Mouse (Mus musculus) Patski (cell line): ENCODE measurements around the gene Ccdc69. TPM values are rescaled to one million over a fixed set of nuclear protein-coding genes. Genes with fewer than 3 reads are reported as not detected.
A peak's percentile ranks its signal among the peaks of the same experiment; 100 is the strongest.

Experiments
- ATAC-seq: fragments of 100-300 bp; one replicate; pipeline ENCODE4 v1.8.0; 2021
- CTCF ChIA-PET: fragments of 350-600 bp; sonication (Branson Sonifier 250); formaldehyde crosslinking; loops from one replicate; lab custom pipeline; 2022; ENCODE audit warnings: inconsistent platforms; lab: Charles Lee
- POLR2A ChIA-PET: fragments of 350-600 bp; sonication (Branson Sonifier 250); formaldehyde crosslinking; loops from one replicate; lab custom pipeline; 2022; ENCODE audit warnings: antibody characterized with exemption, inconsistent platforms; lab: Charles Lee
- DNase-seq: peaks from one replicate; pipeline ENCODE4 v3.0.0-alpha.2; 2011; ENCODE audit warnings: low read depth, low spot score
- H3K27me3 ChIP-seq: fragments of 371-371 bp; one replicate; pipeline ENCODE4 v1.5.1; 2021
- CTCF ChIP-seq: fragments of 100-300 bp; IDR thresholded peaks from one replicate; pipeline ENCODE4 v1.5.1; 2021
- in situ Hi-C: fragments of 300-500 bp; cut with MboI; formaldehyde crosslinking; loops from 3 replicates; pipeline ENCODE4 v1.11.1; 2018; ENCODE audit warnings: low pct_unique_long_range_greater_than_20kb, mixed read lengths
- polyA plus RNA-seq: library from polyadenylated mRNA; unstranded; gene quantifications from one replicate; pipeline ENCODE4 v1.2.3, GENCODE M21; 2021

Ccdc69 gene
- polyA plus RNA-seq, 1 experiment from 2014 or later = not detected

- no peaks in the 10 kb centered on the region for H3K27me3 ChIP-seq
- DNase-seq = no peak
- ATAC-seq = peak; percentile 38
- ChIA-PET CTCF (interaction anchor here (1.1 to 1.5 kb wide), 4 partner anchors 8 to 60 kb away, joined by 3 to 4 read pairs (median 3); no protein-coding TSS in a partner anchor), POLR2A (interaction anchor here (0.7 to 0.9 kb wide), 3 partner anchors 12 to 107 kb away, joined by 3 read pairs; no protein-coding TSS in a partner anchor)
- in situ Hi-C loops = no loop called here
- no peak for TF ChIP-seq CTCF
These were observed 50.6 kb downstream of the Ccdc69 start for GRCm38 (mm10) chr11:55027204-55027855.

- no peak for ATAC-seq
These were observed 52.0 kb downstream of the Ccdc69 start for GRCm38 (mm10) chr11:55025896-55026295.

GRCm38 (mm10) chr11:55023583-55023982, 54.3 kb downstream of the Ccdc69 start:
- DNase-seq (no peak), ATAC-seq (no peak)
- POLR2A ChIA-PET = interaction anchor here (1.2 kb wide), 1 partner anchor 10 kb away, joined by 4 read pairs; no protein-coding TSS in a partner anchor
- CTCF ChIA-PET = no interaction called here
- no peaks in the 10 kb centered on the region for H3K27me3 ChIP-seq
- in situ Hi-C loops = no loop called here
- no peak for TF ChIP-seq CTCF

More at GRCm38 (mm10) chr11:55025896-55026295, 52.0 kb downstream of the Ccdc69 start:
- ChIA-PET CTCF (no interaction called here), POLR2A (no interaction called here)
- TF ChIP-seq CTCF = no peak
- in situ Hi-C loops = no loop called here
- DNase-seq = no peak
- H3K27me3 ChIP-seq = no peaks in the 10 kb centered on the region

GRCm38 (mm10) chr11:55023049-55023564, 54.8 kb downstream of the Ccdc69 start:
- ChIA-PET POLR2A (interaction anchor here (1.2 to 1.3 kb wide), 3 partner anchors 9 to 126 kb away, joined by 3 to 5 read pairs (median 4); no protein-coding TSS in a partner anchor), CTCF (interaction anchor here (0.8 to 1.4 kb wide), 3 partner anchors 10 to 58 kb away, joined by 3 read pairs; no protein-coding TSS in a partner anchor)
- no peak for TF ChIP-seq CTCF
- DNase-seq (no peak), ATAC-seq (no peak)
- in situ Hi-C loops = no loop called here
- H3K27me3 ChIP-seq = no peaks in the 10 kb centered on the region

GRCm38 (mm10) chr11:55022508-55022907, 55.4 kb downstream of the Ccdc69 start:
- CTCF ChIA-PET = interaction anchor here (0.8 to 1.4 kb wide), 3 partner anchors 10 to 58 kb away, joined by 3 read pairs; no protein-coding TSS in a partner anchor
- H3K27me3 ChIP-seq = no peaks in the 10 kb centered on the region
- POLR2A ChIA-PET = interaction anchor here (1.2 to 1.3 kb wide), 3 partner anchors 9 to 125 kb away, joined by 3 to 5 read pairs (median 4); no protein-coding TSS in a partner anchor
- no peak for TF ChIP-seq CTCF
- in situ Hi-C loops = no loop called here
- DNase-seq (no peak), ATAC-seq (no peak)

GRCm38 (mm10) chr11:55021859-55022258, 56.1 kb downstream of the Ccdc69 start:
- ChIA-PET CTCF (interaction anchor here (1.4 kb wide), 1 partner anchor 59 kb away, joined by 3 read pairs; no protein-coding TSS in a partner anchor), POLR2A (interaction anchor here (1.2 to 1.3 kb wide), 2 partner anchors 10 to 125 kb away, joined by 3 to 5 read pairs; no protein-coding TSS in a partner anchor)
- ATAC-seq (no peak), DNase-seq (no peak)
- TF ChIP-seq CTCF = no peak
- in situ Hi-C loops = no loop called here
- no peaks in the 10 kb centered on the region for H3K27me3 ChIP-seq

- ChIA-PET POLR2A (no interaction called here), CTCF (interaction anchor here (1.4 kb wide), 1 partner anchor 59 kb away, joined by 3 read pairs; no protein-coding TSS in a partner anchor)
- TF ChIP-seq CTCF = no peak
- DNase-seq = no peak
- no peak for ATAC-seq
- in situ Hi-C loops = no loop called here
- H3K27me3 ChIP-seq = no peaks in the 10 kb centered on the region
These were observed 56.5 kb downstream of the Ccdc69 start for GRCm38 (mm10) chr11:55021458-55021857.

GRCm38 (mm10) chr11:55019711-55020110, 58.2 kb downstream of the Ccdc69 start:
- ATAC-seq (no peak), DNase-seq (no peak)
- no peaks in the 10 kb centered on the region for H3K27me3 ChIP-seq
- ChIA-PET POLR2A (no interaction called here), CTCF (no interaction called here)
- TF ChIP-seq CTCF = no peak
- in situ Hi-C loops = no loop called here

- no peak for DNase-seq
- no peak for TF ChIP-seq CTCF
- ChIA-PET CTCF (no interaction called here), POLR2A (no interaction called here)
- no peak for ATAC-seq
- in situ Hi-C loops = no loop called here
- no peaks in the 10 kb centered on the region for H3K27me3 ChIP-seq
These were observed 59.9 kb downstream of the Ccdc69 start for GRCm38 (mm10) chr11:55018034-55018433.

- ChIA-PET POLR2A (interaction anchor here (1.0 to 1.2 kb wide), 2 partner anchors 11 to 17 kb away, joined by 3 to 4 read pairs; no protein-coding TSS in a partner anchor), CTCF (interaction anchor here (1.6 kb wide), 1 partner anchor 27 kb away, joined by 3 read pairs; no protein-coding TSS in a partner anchor)
- ATAC-seq = no peak
- H3K27me3 ChIP-seq = no peaks in the 10 kb centered on the region
- TF ChIP-seq CTCF = no peak
- in situ Hi-C loops = no loop called here
- no peak for DNase-seq
These were observed 60.7 kb downstream of the Ccdc69 start for GRCm38 (mm10) chr11:55017201-55017600.
